In genomic region chr4:99654621-99655296, GRCm38 (mm10) we compare ENCODE assay signal across 17 mouse cellular contexts. TPM values are rescaled to one million over a fixed set of nuclear protein-coding genes. Genes with fewer than 3 reads are reported as not detected.
DNase-seq lines count a peak whose midpoint lies in the region; ATAC-seq and TF ChIP-seq lines count a peak whose summit lies in the region.
"Had no signal": no experiment of that assay in that cellular context is flagged by ENCODE, and none has a peak within 500 bp of the region (broad histone marks: within the 10 kb centered on the region; RNA-seq: fewer than 3 reads in every experiment).

No protein-coding gene starts in this region.

- no peak for TF ChIP-seq EP300 in stomach, postnatal 0 days (optimal IDR thresholded peaks at IDR 0.05)

- H3K4me1 ChIP-seq in forebrain, postnatal 0 days (ENCODE audit: insufficient read depth) = no peaks in the 10 kb centered on the region
- H3K4me1 ChIP-seq in forebrain, embryonic 16.5 days (replicated peaks; ENCODE audit: control insufficient read depth, insufficient read depth, low read length) = peaks cover 27% of the 10 kb centered on the region
- H3K4me1 ChIP-seq in hindbrain, embryonic 15.5 days (replicated peaks) = peaks cover 30% of the 10 kb centered on the region
- peaks cover 2% of the 10 kb centered on the region; the same call in 1 of the 2 replicates for H3K4me1 ChIP-seq in stomach, postnatal 0 days (replicated peaks; ENCODE audit: control insufficient read depth, insufficient read depth)

- peaks cover 60% of the 10 kb centered on the region for H3K27me3 ChIP-seq in forebrain, postnatal 0 days (ENCODE audit: insufficient read depth, low read length)
- H3K27me3 ChIP-seq in forebrain, embryonic 16.5 days (replicated peaks; ENCODE audit: control insufficient read depth, insufficient read depth, low read length) = peaks cover 53% of the 10 kb centered on the region
- peaks cover 65% of the 10 kb centered on the region for H3K27me3 ChIP-seq in hindbrain, embryonic 15.5 days
- peaks cover 44% of the 10 kb centered on the region for H3K27me3 ChIP-seq in stomach, postnatal 0 days (ENCODE audit: control insufficient read depth, insufficient read depth, low read length)

- ATAC-seq in forebrain, postnatal 0 days = no peak
- no peak for ATAC-seq in forebrain, embryonic 16.5 days
- ATAC-seq in hindbrain, embryonic 15.5 days (ENCODE audit: low FRiP score, low read depth) = no peak
- ATAC-seq in stomach, postnatal 0 days (ENCODE audit: low FRiP score, low TSS enrichment) = no peak

- no peaks in the 10 kb centered on the region for H3K9me3 ChIP-seq in forebrain, postnatal 0 days (ENCODE audit: low read length)
- H3K9me3 ChIP-seq in forebrain, embryonic 16.5 days (ENCODE audit: control insufficient read depth, low read length) = no peaks in the 10 kb centered on the region
- no peaks in the 10 kb centered on the region for H3K9me3 ChIP-seq in hindbrain, embryonic 15.5 days
- H3K9me3 ChIP-seq in stomach, postnatal 0 days (ENCODE audit: control insufficient read depth, low read length) = no peaks in the 10 kb centered on the region
- H3K9me3 ChIP-seq: limb, embryonic 15.5 days had no signal

- TF ChIP-seq CTCF in forebrain, postnatal 0 days (IDR thresholded peaks at IDR 0.05; ENCODE audit: low read depth) = no peak
- no peak for TF ChIP-seq CTCF in stomach, postnatal 0 days (IDR thresholded peaks at IDR 0.05; ENCODE audit: low read depth)

- no peaks in the 10 kb centered on the region for H3K36me3 ChIP-seq in forebrain, postnatal 0 days (ENCODE audit: insufficient read depth)
- H3K36me3 ChIP-seq in forebrain, embryonic 16.5 days (ENCODE audit: control insufficient read depth, insufficient read depth) = no peaks in the 10 kb centered on the region
- no peaks in the 10 kb centered on the region for H3K36me3 ChIP-seq in hindbrain, embryonic 15.5 days
- no peaks in the 10 kb centered on the region for H3K36me3 ChIP-seq in stomach, postnatal 0 days (ENCODE audit: control insufficient read depth, insufficient read depth, low read length)
- H3K36me3 ChIP-seq: limb, embryonic 15.5 days had no signal

- 2% methylated on average over 27 of the region's 27 CpGs for WGBS in forebrain, postnatal 0 days
- 1% methylated on average over 27 of the region's 27 CpGs for WGBS in forebrain, embryonic 16.5 days
- WGBS in hindbrain, embryonic 15.5 days = 1% methylated on average over 27 of the region's 27 CpGs
- 4% methylated on average over 27 of the region's 27 CpGs for WGBS in stomach, postnatal 0 days

- H3K27ac ChIP-seq in forebrain, postnatal 0 days (ENCODE audit: low read depth, low read length) = no peak overlapping the region
- no peak overlapping the region for H3K27ac ChIP-seq in forebrain, embryonic 16.5 days (ENCODE audit: low read length)
- no peak overlapping the region for H3K27ac ChIP-seq in hindbrain, embryonic 15.5 days (replicated peaks)
- no peak overlapping the region for H3K27ac ChIP-seq in stomach, postnatal 0 days (replicated peaks)
- H3K27ac ChIP-seq: limb, embryonic 15.5 days had no signal

- no peak overlapping the region for H3K4me3 ChIP-seq in forebrain, postnatal 0 days (ENCODE audit: low read depth, low read length)
- no peak overlapping the region for H3K4me3 ChIP-seq in forebrain, embryonic 16.5 days (replicated peaks; ENCODE audit: low read length)
- H3K4me3 ChIP-seq in hindbrain, embryonic 15.5 days = peak overlapping the region; percentile 8; the same call in 1 of the 2 replicates
- H3K4me3 ChIP-seq in stomach, postnatal 0 days (ENCODE audit: low read depth, low read length) = 0 out of 2 replicates have a peak overlapping the region, but pooled peaks have one; percentile 4
- H3K4me3 ChIP-seq: limb, embryonic 15.5 days had no signal

- H3K9ac ChIP-seq in forebrain, postnatal 0 days = no peak overlapping the region
- no peak overlapping the region for H3K9ac ChIP-seq in forebrain, embryonic 16.5 days (replicated peaks; ENCODE audit: low read depth, low read length)
- H3K9ac ChIP-seq in hindbrain, embryonic 15.5 days = no peak overlapping the region
- no peak overlapping the region for H3K9ac ChIP-seq in stomach, postnatal 0 days (ENCODE audit: low read length)
- H3K9ac ChIP-seq: limb, embryonic 15.5 days had no signal

- DNase-seq in forebrain, postnatal 0 days = peak; percentile 58
- peak; percentile 6 for DNase-seq in ovary, postnatal 36 days (ENCODE audit: low spot score)
- DNase-seq in ovary, postnatal 14 days (ENCODE audit: low spot score) = no peak
- DNase-seq in stomach, postnatal 0 days (ENCODE audit: low spot score) = no peak
- DNase-seq in urinary bladder, adult 2 months (ENCODE audit: low spot score) = no peak
- DNase-seq in layer of hippocampus, adult 18-20 months (ENCODE audit: low spot score in 2 of 2) = no peak
- DNase-seq: adrenal gland, postnatal 25 days; gastrocnemius, postnatal 25 days; kidney, adult 2 months; layer of hippocampus, adult 9-11 months; lung, postnatal 36 days; right cerebral cortex, postnatal 25 days had no signal

- H3K4me2 ChIP-seq in forebrain, postnatal 0 days (ENCODE audit: low read depth) = no peak overlapping the region
- no peak overlapping the region for H3K4me2 ChIP-seq in forebrain, embryonic 16.5 days (ENCODE audit: low read length)
- H3K4me2 ChIP-seq in hindbrain, embryonic 15.5 days = 0 out of 2 replicates have a peak overlapping the region, but pooled peaks have one; percentile 8
- no peak overlapping the region for H3K4me2 ChIP-seq in stomach, postnatal 0 days (replicated peaks; ENCODE audit: low read depth)
- H3K4me2 ChIP-seq: limb, embryonic 15.5 days had no signal

RNA-seq across cellular contexts. Expression of gene Foxd3, which starts 1.3 kb away (rescaled TPM):
- total RNA-seq in forebrain, postnatal 0 days (2014; rRNA removed) = 0.81 and 1.2 TPM in 2 replicates
- polyA plus RNA-seq in forebrain, postnatal 0 days (2015; fragmentation: Nextera tagmentation; extraction: Ambion mirVana) = 0.11 and 0.36 TPM in 2 replicates
- 0.10 and 0.14 TPM in 2 replicates for polyA plus RNA-seq in forebrain, embryonic 16.5 days (2015; fragmentation: Nextera tagmentation; extraction: Ambion mirVana)
- 1.8 and 2.1 TPM in 2 replicates for polyA plus RNA-seq in hindbrain, embryonic 15.5 days (2015; fragmentation: Nextera tagmentation; extraction: Ambion mirVana)
- 0.62 and 0.65 TPM in 2 replicates for polyA plus RNA-seq in stomach, postnatal 0 days (2015; fragmentation: Nextera tagmentation; extraction: Ambion mirVana)
- polyA plus RNA-seq in urinary bladder, adult 2 months (2012; rRNA removed) = 1.4 and 2.4 TPM in 2 replicates
- total RNA-seq in layer of hippocampus, adult 18-20 months (2021) = not detected
- polyA plus RNA-seq: heart, postnatal 0 days; testis, adult 2 months had no signal

Comparison
In these comparisons a context has a peak if more than half of its experiments do, and no peak if none do; other contexts are left out.
1. DNase-seq: peak in forebrain, postnatal 0 days (single experiment) and ovary, postnatal 36 days (single experiment); none in ovary, postnatal 14 days (single experiment), stomach, postnatal 0 days (single experiment), urinary bladder, adult 2 months (single experiment) and layer of hippocampus, adult 18-20 months (0 of 2).
2. H3K4me3 ChIP-seq: peak in hindbrain, embryonic 15.5 days (single experiment) and stomach, postnatal 0 days (single experiment); none in forebrain, postnatal 0 days (single experiment) and forebrain, embryonic 16.5 days (single experiment).